Mouse (Mus musculus) liver, embryonic 13.5 days (tissue): ENCODE data around the gene Ldb2. TPM values are rescaled to one million over a fixed set of nuclear protein-coding genes. Genes with fewer than 3 reads are reported as not detected.

Source experiments
- ATAC-seq: fragments of 200-750 bp; cut with Nextera tagmentation; 2 replicates; pipeline ENCODE4 v1.8.0; 2017; ENCODE audit warnings: low read depth, mild to moderate bottlenecking, moderate number of reproducible peaks, moderate library complexity
- DNase-seq: peaks from one replicate; pipeline ENCODE4 v3.0.0; 2022
- H3K27ac ChIP-seq: fragments of 300-500 bp; sonication (generic); 2 replicates; pipeline ENCODE4 v1.5.1; 2015; ENCODE audit warnings: moderate library complexity, mild to moderate bottlenecking, inconsistent platforms
- H3K27me3 ChIP-seq: fragments of 300-500 bp; sonication (generic); 2 replicates; pipeline ENCODE4 v1.6.1; 2015; ENCODE audit warnings: mild to moderate bottlenecking, inconsistent platforms
- H3K36me3 ChIP-seq: fragments of 300-500 bp; sonication (generic); 2 replicates; pipeline ENCODE4 v1.6.1; 2015; ENCODE audit warnings: mild to moderate bottlenecking, inconsistent platforms
- H3K4me1 ChIP-seq: fragments of 300-500 bp; sonication (generic); replicated peaks from 2 replicates; pipeline ENCODE4 v1.6.1; 2015; ENCODE audit warnings: inconsistent platforms
- H3K4me2 ChIP-seq: fragments of 300-500 bp; sonication (generic); 2 replicates; pipeline ENCODE4 v1.6.1; 2015; ENCODE audit warnings: inconsistent platforms, mild to moderate bottlenecking, moderate library complexity
- H3K4me3 ChIP-seq: fragments of 300-500 bp; sonication (generic); replicated peaks from 2 replicates; pipeline ENCODE4 v1.5.1; 2015; ENCODE audit warnings: mild to moderate bottlenecking, inconsistent platforms
- H3K9ac ChIP-seq: fragments of 300-500 bp; sonication (generic); 2 replicates; pipeline ENCODE4 v1.6.1; 2015; ENCODE audit warnings: mild to moderate bottlenecking, inconsistent platforms
- H3K9me3 ChIP-seq: fragments of 300-500 bp; sonication (generic); replicated peaks from 2 replicates; pipeline ENCODE4 v1.6.1; 2016; ENCODE audit warnings: inconsistent platforms
- WGBS: fragments of 180-500 bp; shearing (Covaris S2); methylation state at CpG from one replicate; pipeline ENCODE4 v1.1.7; 2015; ENCODE audit not compliant: insufficient replicate concordance; 5-methylcytosine and 5-hydroxymethylcytosine counted together
- polyA plus RNA-seq: library from polyadenylated mRNA; unstranded; fragments of >200 nt; fragmentation: Nextera tagmentation; extraction: Ambion mirVana; gene quantifications from 2 replicates; pipeline ENCODE4 v1.2.1, GENCODE M21; 2015

Ldb2 gene
- polyA plus RNA-seq, 1 experiment from 2014 or later = 3.9 TPM

DNA sequence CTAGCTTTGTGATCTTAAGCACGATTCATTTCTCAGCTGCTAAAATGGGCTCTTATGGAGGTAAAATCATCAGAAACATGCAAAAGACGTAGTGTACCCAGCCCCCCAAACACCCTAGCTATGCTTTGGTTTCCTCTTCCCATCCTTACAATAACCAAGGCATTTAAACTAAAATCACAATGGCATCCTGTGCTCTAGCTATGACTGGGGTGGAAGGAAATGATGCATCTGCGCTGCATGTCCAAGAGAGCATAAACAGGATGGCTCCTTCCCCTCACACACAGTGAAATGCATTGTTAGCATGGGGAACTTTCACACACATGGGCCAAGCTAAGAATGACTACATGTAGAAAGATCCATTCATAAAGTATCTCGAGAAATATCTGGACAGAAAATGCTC, 40.3 kb downstream of the Ldb2 start:
- Histone ChIP-seq H3K27ac (no peak overlapping the region), H3K4me3 (no peak overlapping the region), H3K4me1 (no peaks in the 10 kb centered on the region), H3K36me3 (no peaks in the 10 kb centered on the region), H3K4me2 (no peak overlapping the region), H3K27me3 (no peaks in the 10 kb centered on the region), H3K9ac (no peak overlapping the region), H3K9me3 (no peaks in the 10 kb centered on the region)
- no peak for ATAC-seq
- WGBS = 38% methylated on average over 4 of the region's 4 CpGs
- DNase-seq = no peak

DNA sequence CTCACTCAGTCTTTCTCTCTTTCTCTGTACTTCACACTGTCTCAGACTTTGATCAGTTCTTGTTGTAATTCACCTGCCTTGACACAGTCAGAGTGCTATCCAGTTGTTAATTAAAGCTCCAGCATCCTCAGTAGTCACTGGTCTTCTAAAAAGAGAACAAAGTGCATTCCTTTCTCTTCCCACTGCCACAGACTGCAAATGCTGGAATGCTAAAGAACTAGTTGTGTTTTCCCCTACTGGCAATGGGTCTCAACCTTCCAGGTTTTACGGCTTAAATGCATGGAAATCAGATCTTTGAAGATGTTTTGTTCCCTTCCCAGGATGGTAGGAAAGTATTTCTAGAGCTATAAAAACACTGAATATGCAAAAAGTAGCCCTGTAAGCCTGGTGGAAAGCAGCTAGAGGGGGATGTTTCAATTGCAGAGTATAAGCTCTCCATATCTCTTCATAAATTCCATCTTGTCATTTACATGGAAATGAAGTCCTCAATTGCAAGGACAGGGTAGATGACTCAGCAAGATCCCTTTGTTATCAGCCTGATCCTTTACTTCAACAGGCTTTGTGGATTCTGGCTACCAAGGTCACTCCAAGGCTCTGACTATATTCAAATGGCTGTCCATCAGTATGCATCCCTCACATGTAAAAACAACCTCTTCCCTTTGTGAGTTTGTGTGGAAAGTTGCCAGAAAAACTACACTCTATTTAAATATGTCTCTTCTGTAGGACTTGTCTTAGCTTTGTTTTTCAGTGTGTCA, 45.1 kb downstream of the Ldb2 start:
- H3K9me3 ChIP-seq = no peaks in the 10 kb centered on the region
- H3K4me3 ChIP-seq = no peak overlapping the region
- no peaks in the 10 kb centered on the region for H3K36me3 ChIP-seq
- no peak overlapping the region for H3K4me2 ChIP-seq
- DNase-seq (no peak), ATAC-seq (no peak)
- no peaks in the 10 kb centered on the region for H3K4me1 ChIP-seq
- no peak overlapping the region for H3K9ac ChIP-seq
- H3K27me3 ChIP-seq = no peaks in the 10 kb centered on the region
- H3K27ac ChIP-seq = no peak overlapping the region
- WGBS = 63% methylated on average over 1 of the region's 1 CpGs

DNA sequence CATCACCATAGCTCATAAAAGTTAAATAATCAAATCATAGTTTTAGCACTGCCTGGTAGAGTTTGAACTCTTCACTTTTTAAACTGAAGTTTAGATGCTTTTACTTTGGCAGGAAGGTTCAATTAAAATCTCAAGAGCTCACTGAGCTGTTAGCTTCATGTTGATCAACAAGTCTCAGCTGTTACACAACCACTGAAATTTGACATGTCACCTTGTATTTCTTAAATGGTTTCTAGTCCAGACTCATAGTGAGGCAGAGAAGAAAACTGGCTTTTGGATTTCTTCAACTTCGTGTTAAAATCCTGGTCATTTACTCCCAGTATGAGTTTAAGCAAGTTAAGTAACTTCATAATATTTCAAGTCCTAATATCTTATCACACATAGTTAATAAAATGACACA, 53.8 kb downstream of the Ldb2 start:
- Histone ChIP-seq H3K9ac (no peak overlapping the region), H3K27ac (no peak overlapping the region), H3K9me3 (no peaks in the 10 kb centered on the region), H3K27me3 (no peaks in the 10 kb centered on the region), H3K4me1 (no peaks in the 10 kb centered on the region), H3K4me3 (no peak overlapping the region), H3K4me2 (no peak overlapping the region), H3K36me3 (no peaks in the 10 kb centered on the region)
- WGBS = 55% methylated on average over 1 of the region's 1 CpGs
- ATAC-seq (no peak), DNase-seq (no peak)

DNA sequence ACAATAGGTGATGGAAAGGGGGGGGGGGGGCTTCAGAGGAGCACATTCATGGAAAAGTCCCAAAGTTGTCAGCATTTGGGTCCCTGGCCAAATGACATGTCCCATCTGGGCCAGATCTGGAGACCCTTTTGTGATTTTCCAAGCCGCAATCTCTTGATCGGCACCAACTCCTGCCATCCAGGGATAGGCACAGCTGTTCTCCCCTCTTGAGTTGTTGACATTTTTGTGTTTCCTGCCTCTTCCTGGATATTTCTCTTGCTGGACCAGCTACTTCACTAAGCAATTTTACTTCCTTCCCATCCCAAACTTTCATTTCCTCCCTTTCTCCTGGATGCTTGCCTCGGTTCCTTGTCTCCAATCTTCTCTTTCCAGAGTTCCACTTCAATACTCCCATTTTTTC, 63.1 kb downstream of the Ldb2 start:
- Histone ChIP-seq H3K4me1 (no peaks in the 10 kb centered on the region), H3K4me3 (no peak overlapping the region), H3K9ac (no peak overlapping the region), H3K27me3 (no peaks in the 10 kb centered on the region), H3K27ac (no peak overlapping the region), H3K4me2 (no peak overlapping the region), H3K9me3 (no peaks in the 10 kb centered on the region), H3K36me3 (no peaks in the 10 kb centered on the region)
- DNase-seq (no peak), ATAC-seq (no peak)
- WGBS = 78% methylated on average over 3 of the region's 3 CpGs

DNA sequence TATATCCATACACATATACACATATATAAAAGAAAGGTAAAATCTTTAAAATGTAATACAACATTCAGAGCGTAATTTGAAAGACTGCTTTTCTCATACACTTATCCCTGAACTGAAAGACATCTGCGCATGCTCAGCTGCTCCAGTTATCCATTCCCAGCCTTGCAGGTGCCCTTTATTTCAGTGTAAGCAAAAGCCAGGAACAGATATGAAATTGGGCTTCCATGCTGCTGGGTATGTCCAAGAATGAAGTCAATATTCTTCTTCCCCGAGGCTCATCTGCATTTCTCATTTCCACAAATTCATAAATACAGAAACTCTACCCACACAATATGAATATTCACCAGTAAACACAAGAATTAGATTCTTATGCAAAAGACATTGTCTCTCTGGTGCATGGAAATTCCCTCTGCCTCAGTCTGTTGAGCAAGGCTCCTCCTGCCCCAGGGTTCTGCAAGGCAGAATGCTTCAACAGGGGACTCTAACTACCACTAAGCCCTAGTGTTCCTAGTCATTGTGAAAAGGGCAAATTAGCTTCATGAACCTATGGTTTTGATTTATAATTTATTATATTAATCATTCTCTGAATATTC, 65.3 kb downstream of the Ldb2 start:
- H3K27ac ChIP-seq = no peak overlapping the region
- H3K36me3 ChIP-seq = no peaks in the 10 kb centered on the region
- DNase-seq (no peak), ATAC-seq (no peak)
- H3K4me1 ChIP-seq = no peaks in the 10 kb centered on the region
- H3K9me3 ChIP-seq = no peaks in the 10 kb centered on the region
- no peak overlapping the region for H3K4me2 ChIP-seq
- no peak overlapping the region for H3K4me3 ChIP-seq
- H3K27me3 ChIP-seq = no peaks in the 10 kb centered on the region
- no peak overlapping the region for H3K9ac ChIP-seq
- 66% methylated on average over 3 of the region's 3 CpGs for WGBS

DNA sequence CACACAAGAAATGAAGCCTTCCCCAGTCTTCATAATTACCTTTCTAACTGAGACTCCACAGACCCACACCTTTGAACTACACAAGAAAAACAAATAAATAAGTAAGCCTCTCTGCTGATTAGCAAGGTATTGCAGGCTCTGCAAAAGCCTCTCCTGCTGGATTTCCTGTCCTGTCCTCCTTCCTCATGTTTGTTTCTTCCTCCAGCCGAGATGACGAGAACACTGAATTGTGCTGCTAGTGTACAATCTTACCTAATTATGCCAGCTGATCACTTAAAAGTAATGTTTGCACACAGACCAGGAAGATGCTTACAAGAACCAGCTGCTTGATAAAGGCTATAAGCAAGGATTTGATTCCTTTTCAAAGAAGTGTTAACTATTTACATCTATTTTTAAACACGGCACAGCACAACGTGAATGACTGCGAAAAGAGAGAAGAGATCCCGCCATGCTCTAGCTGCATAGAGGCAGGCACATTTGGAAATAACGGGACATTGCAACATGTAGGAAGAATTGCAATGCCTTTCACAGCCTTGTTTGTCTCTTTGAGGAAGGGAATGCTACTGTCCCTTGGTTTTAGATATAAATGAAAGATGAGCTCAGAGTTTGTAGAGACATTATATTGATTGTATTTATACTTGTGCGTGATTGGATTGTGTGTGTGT, 69.7 kb downstream of the Ldb2 start:
- WGBS = 52% methylated on average over 8 of the region's 8 CpGs
- Histone ChIP-seq H3K4me3 (no peak overlapping the region), H3K4me2 (no peak overlapping the region), H3K36me3 (no peaks in the 10 kb centered on the region), H3K9ac (no peak overlapping the region), H3K9me3 (no peaks in the 10 kb centered on the region), H3K27ac (no peak overlapping the region), H3K4me1 (no peaks in the 10 kb centered on the region), H3K27me3 (no peaks in the 10 kb centered on the region)
- ATAC-seq (no peak), DNase-seq (no peak)

DNA sequence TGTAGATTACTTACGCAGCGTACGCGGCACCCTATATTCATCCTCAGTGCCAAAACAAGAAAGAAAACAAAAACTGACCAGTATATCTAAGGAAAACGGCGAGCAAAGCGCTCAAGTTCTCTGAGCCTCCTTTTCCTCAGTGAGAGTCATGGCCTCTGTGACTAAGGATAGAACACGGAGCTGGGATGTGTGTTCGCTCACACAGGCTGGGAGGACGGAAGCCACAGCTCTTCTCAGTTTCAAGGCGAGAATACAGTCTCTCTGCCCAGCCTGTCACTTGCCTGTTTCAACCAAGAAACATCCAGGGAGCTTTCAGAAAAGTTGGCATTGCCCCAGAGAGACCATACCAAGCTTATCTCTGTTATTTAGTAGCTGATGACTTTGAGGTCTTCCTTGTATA, 71.5 kb downstream of the Ldb2 start:
- Histone ChIP-seq H3K27ac (no peak overlapping the region), H3K9ac (no peak overlapping the region), H3K4me3 (no peak overlapping the region), H3K4me2 (no peak overlapping the region), H3K9me3 (no peaks in the 10 kb centered on the region), H3K36me3 (no peaks in the 10 kb centered on the region), H3K4me1 (no peaks in the 10 kb centered on the region), H3K27me3 (no peaks in the 10 kb centered on the region)
- DNase-seq (no peak), ATAC-seq (no peak)
- WGBS = 79% methylated on average over 11 of the region's 11 CpGs

DNA sequence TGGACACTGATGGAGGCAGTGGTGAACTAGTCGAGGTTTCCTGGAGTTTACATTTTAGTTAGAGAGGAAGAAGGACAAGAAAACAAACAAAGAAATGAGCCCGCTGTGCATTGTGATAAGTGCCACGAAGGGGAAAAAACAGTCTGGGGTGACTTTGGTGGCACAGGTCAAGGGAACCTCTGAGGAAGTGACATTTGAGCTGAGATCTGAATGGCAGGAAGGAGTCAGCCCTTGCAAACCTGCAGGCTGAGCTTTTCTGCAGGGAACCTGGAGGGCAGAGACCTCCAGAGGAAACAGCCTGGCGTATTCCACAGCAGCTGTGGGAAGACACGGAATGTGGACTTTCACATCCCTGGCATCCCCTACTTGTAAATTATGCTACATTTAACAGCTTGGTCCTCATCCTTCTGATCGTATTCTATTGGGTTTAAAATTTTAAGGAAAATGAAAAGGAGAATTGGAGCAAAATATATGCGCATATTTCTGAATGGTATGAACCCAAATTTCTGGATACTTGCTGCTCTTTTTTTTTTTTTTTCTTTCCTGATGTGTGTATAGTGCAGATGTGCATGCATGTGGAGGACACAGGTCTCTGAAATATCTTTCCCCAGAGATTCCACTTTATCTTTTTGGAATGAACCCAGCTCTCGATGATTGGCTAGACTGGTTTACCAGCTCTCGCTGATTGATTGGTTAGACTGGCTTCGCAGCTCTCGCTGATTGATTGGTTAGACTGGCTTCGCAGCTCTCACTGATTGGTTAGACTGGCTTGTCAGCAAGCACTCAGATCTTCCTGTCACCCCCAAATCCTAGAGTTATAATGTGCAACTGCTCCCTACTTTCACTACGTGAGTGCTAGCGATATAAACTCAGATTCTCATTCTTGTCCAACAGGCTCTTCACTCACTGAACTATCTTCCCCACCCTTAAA, 72.7 kb downstream of the Ldb2 start:
- Histone ChIP-seq H3K27me3 (no peaks in the 10 kb centered on the region), H3K9ac (no peak overlapping the region), H3K4me2 (no peak overlapping the region), H3K4me1 (no peaks in the 10 kb centered on the region), H3K4me3 (no peak overlapping the region), H3K36me3 (no peaks in the 10 kb centered on the region), H3K9me3 (no peaks in the 10 kb centered on the region), H3K27ac (no peak overlapping the region)
- WGBS = 50% methylated on average over 14 of the region's 14 CpGs
- DNase-seq (no peak), ATAC-seq (no peak)

DNA sequence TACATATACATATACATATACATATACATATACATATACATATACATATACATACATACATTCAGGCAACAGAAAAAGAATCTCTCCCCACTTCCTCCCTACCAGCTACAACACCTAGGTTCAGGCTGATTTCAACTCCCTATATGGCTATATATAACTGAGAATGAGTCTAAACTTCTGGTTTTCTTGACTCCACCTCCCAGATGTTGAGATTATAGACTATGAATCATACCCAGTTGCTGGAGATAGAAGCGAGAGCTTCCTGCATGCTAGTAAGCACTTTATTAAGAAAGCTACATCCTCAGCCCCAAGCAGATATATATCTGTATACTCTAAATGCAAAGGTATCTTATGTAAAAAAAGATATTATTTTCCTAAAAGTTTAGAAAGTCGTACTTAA, 74.0 kb downstream of the Ldb2 start:
- H3K9me3 ChIP-seq = no peaks in the 10 kb centered on the region
- no peaks in the 10 kb centered on the region for H3K4me1 ChIP-seq
- H3K4me2 ChIP-seq = no peak overlapping the region
- H3K9ac ChIP-seq = no peak overlapping the region
- DNase-seq (no peak), ATAC-seq (no peak)
- no peaks in the 10 kb centered on the region for H3K27me3 ChIP-seq
- 41% methylated on average over 2 of the region's 2 CpGs for WGBS
- no peaks in the 10 kb centered on the region for H3K36me3 ChIP-seq
- H3K27ac ChIP-seq = no peak overlapping the region
- no peak overlapping the region for H3K4me3 ChIP-seq

DNA sequence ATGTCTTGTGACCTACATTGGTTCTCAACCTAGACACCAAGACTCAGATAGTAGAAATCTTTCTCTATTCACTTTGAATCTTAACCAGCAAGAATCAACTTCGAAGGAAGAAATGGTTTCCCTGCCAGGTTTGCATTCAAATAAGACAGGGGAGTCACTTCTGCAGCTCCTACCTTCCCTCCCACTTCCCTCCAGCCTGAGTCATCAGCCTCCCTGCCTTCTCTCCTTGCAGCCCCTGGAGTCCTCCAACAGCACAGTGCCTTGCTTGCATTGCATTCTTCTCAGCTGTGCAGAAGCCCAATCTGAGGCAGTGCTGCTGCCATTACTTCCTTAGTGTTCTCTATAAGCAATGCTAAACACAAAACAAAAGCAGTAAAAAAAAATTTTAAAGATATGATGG, 79.6 kb downstream of the Ldb2 start:
- Histone ChIP-seq H3K9ac (no peak overlapping the region), H3K27me3 (no peaks in the 10 kb centered on the region), H3K9me3 (no peaks in the 10 kb centered on the region), H3K4me3 (no peak overlapping the region), H3K4me1 (no peaks in the 10 kb centered on the region), H3K4me2 (no peak overlapping the region), H3K27ac (no peak overlapping the region), H3K36me3 (no peaks in the 10 kb centered on the region)
- DNase-seq = no peak
- ATAC-seq = no peak
- WGBS = 28% methylated on average over 1 of the region's 1 CpGs

DNA sequence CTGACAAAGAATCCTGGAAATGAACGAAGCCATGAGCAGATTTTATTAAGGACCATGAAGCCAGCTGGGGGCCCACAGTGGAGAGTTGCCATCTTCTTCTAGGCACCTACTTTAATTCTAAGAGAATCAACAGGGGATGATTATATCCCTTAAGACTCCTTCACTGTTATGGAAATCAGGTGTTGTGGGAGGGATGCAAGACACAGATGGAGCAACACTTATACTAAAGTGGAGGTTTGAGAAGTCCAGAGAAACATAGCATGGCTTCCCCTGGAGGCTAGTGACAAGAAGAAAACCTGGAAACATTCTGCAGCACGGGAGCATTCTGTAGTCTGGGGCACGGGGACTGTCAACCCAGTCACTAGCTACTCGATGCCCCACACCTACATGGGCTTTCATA, 85.0 kb downstream of the Ldb2 start:
- no peak overlapping the region for H3K9ac ChIP-seq

More for the DNA sequence above, 85.0 kb downstream of the Ldb2 start:
- Histone ChIP-seq H3K27ac (no peak overlapping the region), H3K27me3 (no peaks in the 10 kb centered on the region), H3K9me3 (no peaks in the 10 kb centered on the region), H3K4me3 (no peak overlapping the region), H3K36me3 (no peaks in the 10 kb centered on the region), H3K4me1 (no peaks in the 10 kb centered on the region), H3K4me2 (no peak overlapping the region)
- DNase-seq (no peak), ATAC-seq (no peak)
- 61% methylated on average over 4 of the region's 4 CpGs for WGBS
